In genomic region chr6:144332027-144332426, GRCm38 (mm10) we compare ENCODE assay signal across 22 mouse cellular contexts.
DNase-seq lines count a peak whose midpoint lies in the region; ATAC-seq and TF ChIP-seq lines count a peak whose summit lies in the region.
"Had no signal": no experiment of that assay in that cellular context is flagged by ENCODE, and none has a peak within 500 bp of the region (broad histone marks: within the 10 kb centered on the region; RNA-seq: fewer than 3 reads in every experiment).

No protein-coding gene starts in this region.

- TF ChIP-seq EP300 in heart, adult 2 months (IDR thresholded peaks at IDR 0.05; ENCODE audit: insufficient read depth, low read depth, low read length), result no peak

- H3K9me3 ChIP-seq in intestine, embryonic 14.5 days (ENCODE audit: control insufficient read depth, low read length), result no peaks in the 10 kb centered on the region
- H3K9me3 ChIP-seq: embryonic facial prominence, embryonic 15.5 days; forebrain, embryonic 15.5 days; heart, embryonic 12.5 days; hindbrain, embryonic 15.5 days had no signal

- intact Hi-C loops in heart, adult 2 months (cut with DNase I), result no loop called here

- ATAC-seq in CD4-positive, CD25-positive, alpha-beta regulatory T cell, adult 4 months, result peak; percentile 46
- ATAC-seq in intestine, embryonic 14.5 days (replicated peaks; ENCODE audit: low FRiP score, low TSS enrichment, low read depth), result peak; percentile 68
- ATAC-seq: forebrain, embryonic 15.5 days had no signal

- no peaks in the 10 kb centered on the region for H3K36me3 ChIP-seq in heart, adult 2 months (ENCODE audit: control insufficient read depth, insufficient read depth, low read length)
- no peaks in the 10 kb centered on the region for H3K36me3 ChIP-seq in intestine, embryonic 14.5 days (ENCODE audit: control insufficient read depth, insufficient read depth, low read length)
- H3K36me3 ChIP-seq: embryonic facial prominence, embryonic 15.5 days; forebrain, embryonic 15.5 days; heart, embryonic 12.5 days; hindbrain, embryonic 15.5 days had no signal

- no peak for TF ChIP-seq CTCF in heart, adult 2 months (IDR thresholded peaks at IDR 0.05)

- H3K4me1 ChIP-seq in heart, adult 2 months (ENCODE audit: control insufficient read depth, insufficient read depth, low read length), result no peaks in the 10 kb centered on the region
- H3K4me1 ChIP-seq in intestine, embryonic 14.5 days (replicated peaks; ENCODE audit: control insufficient read depth, insufficient read depth, low read length), result no peaks in the 10 kb centered on the region
- H3K4me1 ChIP-seq: embryonic facial prominence, embryonic 15.5 days; hindbrain, embryonic 15.5 days had no signal

- 91% methylated on average over 4 of the region's 4 CpGs for WGBS in heart, adult 2 months
- 76% methylated on average over 4 of the region's 4 CpGs for WGBS in intestine, embryonic 14.5 days
- WGBS in large intestine, adult 2 months, result 33% methylated on average over 4 of the region's 4 CpGs

- TF ChIP-seq POLR2A in heart, adult 2 months (IDR thresholded peaks at IDR 0.05; ENCODE audit: insufficient read depth, low read depth, low read length), result no peak

- no peaks in the 10 kb centered on the region for H3K27me3 ChIP-seq in heart, adult 2 months (ENCODE audit: control insufficient read depth, insufficient read depth, low read length)
- no peaks in the 10 kb centered on the region for H3K27me3 ChIP-seq in intestine, embryonic 14.5 days (replicated peaks; ENCODE audit: control insufficient read depth, insufficient read depth, low read length)
- H3K27me3 ChIP-seq: embryonic facial prominence, embryonic 15.5 days; forebrain, embryonic 15.5 days; hindbrain, embryonic 15.5 days had no signal

- no peak overlapping the region for H3K27ac ChIP-seq in heart, adult 2 months
- no peak overlapping the region for H3K27ac ChIP-seq in intestine, embryonic 14.5 days (ENCODE audit: low read depth)
- H3K27ac ChIP-seq: embryonic facial prominence, embryonic 15.5 days; forebrain, embryonic 15.5 days; hindbrain, embryonic 15.5 days had no signal

- H3K79me2 ChIP-seq in heart, adult 2 months (replicated peaks; ENCODE audit: control insufficient read depth, insufficient read depth, low read length), result no peaks in the 10 kb centered on the region

- H3K9ac ChIP-seq in heart, adult 2 months (ENCODE audit: low read depth, low read length), result no peak overlapping the region
- no peak overlapping the region for H3K9ac ChIP-seq in intestine, embryonic 14.5 days (ENCODE audit: low read length)
- H3K9ac ChIP-seq: embryonic facial prominence, embryonic 15.5 days; forebrain, embryonic 15.5 days; heart, embryonic 12.5 days; hindbrain, embryonic 15.5 days had no signal

- no peak overlapping the region for H3K4me2 ChIP-seq in intestine, embryonic 14.5 days (ENCODE audit: low read length)
- H3K4me2 ChIP-seq: embryonic facial prominence, embryonic 15.5 days; forebrain, embryonic 15.5 days; heart, embryonic 12.5 days; hindbrain, embryonic 15.5 days had no signal

- DNase-seq in heart, adult 11 months, result peak; percentile 21
- no peak for DNase-seq in heart, adult 2 months
- DNase-seq in intestine, embryonic 14.5 days (ENCODE audit: low spot score), result peak; percentile 49
- DNase-seq in large intestine, adult 2 months (ENCODE audit: low read depth, low spot score), result peak; percentile 13
- no peak for DNase-seq in lung, postnatal 36 days
- DNase-seq in left cerebral cortex, adult 9 months (ENCODE audit: low spot score in 2 of 2), result no peak
- DNase-seq in cerebellum, postnatal 14 days, result no peak
- DNase-seq: adrenal gland, adult 8-10 months; adrenal gland, postnatal 36 days; B cell, adult 2 months; cerebellum, adult 11-12 months; cerebellum, adult 9-11 months; embryo, embryonic 11 days; gastrocnemius, postnatal 36 days; heart, adult 18-20 months; heart, postnatal 36 days; kidney, adult 11 months had no signal

- no peak overlapping the region for H3K4me3 ChIP-seq in heart, adult 2 months
- no peak overlapping the region for H3K4me3 ChIP-seq in intestine, embryonic 14.5 days (ENCODE audit: low read depth, low read length)
- H3K4me3 ChIP-seq: embryonic facial prominence, embryonic 15.5 days; forebrain, embryonic 15.5 days; heart, embryonic 12.5 days; hindbrain, embryonic 15.5 days had no signal

Comparison
In these comparisons a context has a peak if more than half of its experiments do, and no peak if none do; other contexts are left out.
1. DNase-seq: peak in heart, adult 11 months (single experiment), intestine, embryonic 14.5 days (single experiment) and large intestine, adult 2 months (single experiment); none in heart, adult 2 months (0 of 2), lung, postnatal 36 days (single experiment), left cerebral cortex, adult 9 months (0 of 2) and cerebellum, postnatal 14 days (0 of 2).